Comparison of ENCODE assay signal across 20 mouse cellular contexts in genomic region chr17:49981591-49981990, GRCm38 (mm10).
A peak's percentile ranks its signal among the peaks of the same experiment; 100 is the strongest.
DNase-seq lines count a peak whose midpoint lies in the region; ATAC-seq and TF ChIP-seq lines count a peak whose summit lies in the region.
"Had no signal": no experiment of that assay in that cellular context is flagged by ENCODE, and none has a peak within 500 bp of the region (broad histone marks: within the 10 kb centered on the region; RNA-seq: fewer than 3 reads in every experiment).

No protein-coding gene starts in this region.

- H3K9ac ChIP-seq in heart, adult 2 months (ENCODE audit: low read depth, low read length): no peak overlapping the region
- no peak overlapping the region for H3K9ac ChIP-seq in hindbrain, postnatal 0 days (replicated peaks; ENCODE audit: low read length)
- H3K9ac ChIP-seq in ES-Bruce4 (ENCODE audit: low read depth, poor library complexity, severe bottlenecking): no peak overlapping the region
- H3K9ac ChIP-seq in heart, postnatal 0 days (replicated peaks; ENCODE audit: low read depth, low read length): no peak overlapping the region
- H3K9ac ChIP-seq: embryonic facial prominence, embryonic 12.5 days; hindbrain, embryonic 12.5 days; intestine, embryonic 15.5 days; lung, embryonic 15.5 days; neural tube, embryonic 12.5 days had no signal

- TF ChIP-seq CTCF in heart, adult 2 months (IDR thresholded peaks at IDR 0.05): peak; percentile 19
- TF ChIP-seq CTCF in hindbrain, postnatal 0 days (IDR thresholded peaks at IDR 0.05; ENCODE audit: low read depth): peak; percentile 45
- peak; percentile 35 for TF ChIP-seq CTCF in ES-Bruce4 (IDR thresholded peaks at IDR 0.05; ENCODE audit: low read depth, low read length)
- peak; percentile 38 for TF ChIP-seq CTCF in heart, postnatal 0 days (IDR thresholded peaks at IDR 0.05; ENCODE audit: low read depth)

- no peaks in the 10 kb centered on the region; the same call in none of the 2 replicates for H3K36me3 ChIP-seq in heart, adult 2 months (ENCODE audit: control insufficient read depth, insufficient read depth, low read length)
- H3K36me3 ChIP-seq in hindbrain, postnatal 0 days (ENCODE audit: insufficient read depth, low read length): no peaks in the 10 kb centered on the region
- 0 out of 2 replicates have a peak, but pooled peaks cover 4% of the 10 kb centered on the region for H3K36me3 ChIP-seq in hindbrain, embryonic 10.5 days
- H3K36me3 ChIP-seq in ES-Bruce4 (ENCODE audit: control insufficient read depth, insufficient read depth, low read length, poor library complexity, severe bottlenecking): no peaks in the 10 kb centered on the region
- no peaks in the 10 kb centered on the region for H3K36me3 ChIP-seq in heart, postnatal 0 days (replicated peaks; ENCODE audit: control insufficient read depth, insufficient read depth, low read length)
- H3K36me3 ChIP-seq: embryonic facial prominence, embryonic 12.5 days; hindbrain, embryonic 12.5 days; intestine, embryonic 15.5 days; lung, embryonic 15.5 days; neural tube, embryonic 12.5 days had no signal

- no peak for ATAC-seq in hindbrain, postnatal 0 days
- ATAC-seq in heart, postnatal 0 days (ENCODE audit: insufficient read depth, low read depth): no peak
- ATAC-seq: forebrain, embryonic 14.5 days; intestine, embryonic 15.5 days had no signal

- peaks cover 14% of the 10 kb centered on the region for H3K4me1 ChIP-seq in heart, adult 2 months (ENCODE audit: control insufficient read depth, insufficient read depth, low read length)
- no peaks in the 10 kb centered on the region for H3K4me1 ChIP-seq in hindbrain, postnatal 0 days (ENCODE audit: insufficient read depth, low read length)
- H3K4me1 ChIP-seq in hindbrain, embryonic 10.5 days (replicated peaks): 0 out of 2 replicates have a peak, but pooled peaks cover 4% of the 10 kb centered on the region
- H3K4me1 ChIP-seq in ES-Bruce4 (ENCODE audit: control insufficient read depth, insufficient read depth, low read length): no peaks in the 10 kb centered on the region
- peaks cover 25% of the 10 kb centered on the region; the same call in 1 of the 2 replicates for H3K4me1 ChIP-seq in heart, postnatal 0 days (ENCODE audit: control insufficient read depth, insufficient read depth)
- H3K4me1 ChIP-seq: embryonic facial prominence, embryonic 12.5 days; hindbrain, embryonic 12.5 days; intestine, embryonic 15.5 days; lung, embryonic 15.5 days had no signal

- no peaks in the 10 kb centered on the region for H3K79me2 ChIP-seq in heart, adult 2 months (replicated peaks; ENCODE audit: control insufficient read depth, insufficient read depth, low read length)

- H3K4me3 ChIP-seq in heart, adult 2 months: no peak overlapping the region
- H3K4me3 ChIP-seq in hindbrain, postnatal 0 days (ENCODE audit: low read length): no peak overlapping the region
- H3K4me3 ChIP-seq in hindbrain, embryonic 10.5 days: no peak overlapping the region
- H3K4me3 ChIP-seq in ES-Bruce4 (ENCODE audit: low read depth, low read length): no peak overlapping the region
- no peak overlapping the region for H3K4me3 ChIP-seq in heart, postnatal 0 days (ENCODE audit: low read depth, low read length)
- H3K4me3 ChIP-seq: embryonic facial prominence, embryonic 12.5 days; erythroblast, embryonic 14.5 days; hindbrain, embryonic 12.5 days; intestine, embryonic 15.5 days; lung, embryonic 15.5 days; neural tube, embryonic 12.5 days had no signal

- H3K4me2 ChIP-seq in hindbrain, postnatal 0 days (ENCODE audit: low read depth, low read length): no peak overlapping the region
- no peak overlapping the region for H3K4me2 ChIP-seq in heart, postnatal 0 days (ENCODE audit: low read depth, low read length)
- H3K4me2 ChIP-seq: embryonic facial prominence, embryonic 12.5 days; hindbrain, embryonic 12.5 days; intestine, embryonic 15.5 days; lung, embryonic 15.5 days; midbrain, embryonic 11.5 days; neural tube, embryonic 12.5 days had no signal

- intact Hi-C loops in heart, adult 2 months (cut with DNase I): no loop called here
- intact Hi-C loops in heart, postnatal 36 days (cut with DNase I): no loop called here

- TF ChIP-seq EP300 in heart, adult 2 months (IDR thresholded peaks at IDR 0.05; ENCODE audit: insufficient read depth, low read depth, low read length): no peak
- TF ChIP-seq EP300 in ES-Bruce4 (IDR thresholded peaks at IDR 0.05; ENCODE audit: insufficient read depth, low read depth, low read length): no peak
- no peak for TF ChIP-seq EP300 in heart, postnatal 0 days (IDR thresholded peaks at IDR 0.05; ENCODE audit: low read depth)

- H3K9me3 ChIP-seq in hindbrain, postnatal 0 days (ENCODE audit: low read length): no peaks in the 10 kb centered on the region
- H3K9me3 ChIP-seq in hindbrain, embryonic 10.5 days: peaks cover 9% of the 10 kb centered on the region; the same call in 1 of the 2 replicates
- H3K9me3 ChIP-seq in ES-Bruce4 (replicated peaks; ENCODE audit: control insufficient read depth, insufficient read depth, low read length, poor library complexity, severe bottlenecking): no peaks in the 10 kb centered on the region
- H3K9me3 ChIP-seq in heart, postnatal 0 days (replicated peaks; ENCODE audit: control insufficient read depth, low read length): no peaks in the 10 kb centered on the region
- H3K9me3 ChIP-seq: embryonic facial prominence, embryonic 12.5 days; intestine, embryonic 15.5 days; lung, embryonic 15.5 days had no signal

- no peaks in the 10 kb centered on the region for H3K27me3 ChIP-seq in heart, adult 2 months (ENCODE audit: control insufficient read depth, insufficient read depth, low read length)
- H3K27me3 ChIP-seq in hindbrain, postnatal 0 days (ENCODE audit: insufficient read depth, low read length): no peaks in the 10 kb centered on the region
- no peaks in the 10 kb centered on the region for H3K27me3 ChIP-seq in hindbrain, embryonic 10.5 days (ENCODE audit: insufficient read depth, poor library complexity, severe bottlenecking)
- H3K27me3 ChIP-seq in ES-Bruce4 (ENCODE audit: control insufficient read depth, insufficient read depth, low read length, poor library complexity, severe bottlenecking): no peaks in the 10 kb centered on the region
- no peaks in the 10 kb centered on the region for H3K27me3 ChIP-seq in heart, postnatal 0 days (ENCODE audit: control insufficient read depth, insufficient read depth, low read length)
- H3K27me3 ChIP-seq: embryonic facial prominence, embryonic 12.5 days; hindbrain, embryonic 12.5 days; intestine, embryonic 15.5 days; lung, embryonic 15.5 days; neural tube, embryonic 12.5 days had no signal

- no peak overlapping the region for H3K27ac ChIP-seq in heart, adult 2 months
- no peak overlapping the region for H3K27ac ChIP-seq in hindbrain, postnatal 0 days
- no peak overlapping the region for H3K27ac ChIP-seq in hindbrain, embryonic 10.5 days
- no peak overlapping the region for H3K27ac ChIP-seq in ES-Bruce4 (ENCODE audit: insufficient read depth, low read length)
- H3K27ac ChIP-seq in heart, postnatal 0 days (ENCODE audit: low read depth): peak overlapping the region; percentile 90
- H3K27ac ChIP-seq: embryonic facial prominence, embryonic 12.5 days; hindbrain, embryonic 12.5 days; intestine, embryonic 15.5 days; lung, embryonic 15.5 days; neural tube, embryonic 12.5 days had no signal

- WGBS in heart, adult 2 months: 88% methylated on average over 4 of the region's 4 CpGs
- WGBS in hindbrain, postnatal 0 days: 84% methylated on average over 4 of the region's 4 CpGs
- WGBS in hindbrain, embryonic 10.5 days: 80% methylated on average over 4 of the region's 4 CpGs
- 88% methylated on average over 4 of the region's 4 CpGs for WGBS in heart, postnatal 0 days

- DNase-seq in heart, adult 2 months: no peak
- no peak for DNase-seq in heart, postnatal 36 days
- no peak for DNase-seq in hindbrain, postnatal 0 days (ENCODE audit: low spot score)
- no peak for DNase-seq in hindbrain, embryonic 10.5 days (ENCODE audit: low spot score)
- no peak for DNase-seq in heart, postnatal 0 days (ENCODE audit: low spot score)
- no peak for DNase-seq in frontal cortex, postnatal 36 days (ENCODE audit: low spot score in 2 of 2)
- DNase-seq in lung, postnatal 25 days (ENCODE audit: low spot score): no peak
- DNase-seq: adrenal gland, postnatal 10 days; cerebellum, adult 9-11 months; left cerebral cortex, postnatal 4 days; thymus, postnatal 25 days had no signal

- no peak for TF ChIP-seq POLR2A in heart, adult 2 months (IDR thresholded peaks at IDR 0.05; ENCODE audit: insufficient read depth, low read depth, low read length)
- no peak for TF ChIP-seq POLR2A in ES-Bruce4 (IDR thresholded peaks at IDR 0.05; ENCODE audit: insufficient read depth, low read length)
